Mouse (Mus musculus) bone marrow macrophage, adult 2 months (primary cell): ENCODE measurements around the gene Tlr9. TPM values are rescaled to one million over a fixed set of nuclear protein-coding genes. Genes with fewer than 3 reads are reported as not detected.

Source experiments
- H3K27ac ChIP-seq: 2 replicates; pipeline ENCODE4 v1.5.1; 2012; ENCODE audit warnings: low read depth, low read length; ENCODE audit not compliant: insufficient read depth
- H3K4me1 ChIP-seq: 2 replicates; pipeline ENCODE4 v1.6.1; 2012; ENCODE audit warnings: low read length; ENCODE audit not compliant: control insufficient read depth, insufficient read depth
- H3K4me3 ChIP-seq: 2 replicates; pipeline ENCODE4 v1.5.1; 2012; ENCODE audit warnings: mild to moderate bottlenecking, low read length, moderate library complexity; ENCODE audit not compliant: insufficient read depth
- CTCF ChIP-seq: IDR thresholded peaks from 2 replicates; pipeline ENCODE4 v1.5.1; 2012; ENCODE audit warnings: low read depth, mild to moderate bottlenecking, low read length, moderate library complexity
- POLR2A ChIP-seq: IDR thresholded peaks from 2 replicates; pipeline ENCODE4 v1.6.1; 2012; ENCODE audit warnings: mild to moderate bottlenecking, low read depth, low read length, borderline replicate concordance
- polyA plus RNA-seq: library from polyadenylated mRNA; stranded (reverse); fragments of >200 nt; gene quantifications from 2 replicates; pipeline ENCODE4 v1.2.4, GENCODE M21; 2012; ENCODE audit not compliant: missing spikeins, insufficient read depth, insufficient read length

The Tlr9 gene
- polyA plus RNA-seq, 1 experiment, result 61.6 TPM

GRCm38 (mm10) chr9:106203990-106204851 lies 18.2 kb upstream of the Tlr9 start:
- TF ChIP-seq POLR2A (no peak), CTCF (no peak)
- H3K4me3 ChIP-seq, result peak overlapping the region; percentile 76
- peaks cover 42% of the 10 kb centered on the region for H3K4me1 ChIP-seq
- peak overlapping the region; percentile 61 for H3K27ac ChIP-seq

DNA sequence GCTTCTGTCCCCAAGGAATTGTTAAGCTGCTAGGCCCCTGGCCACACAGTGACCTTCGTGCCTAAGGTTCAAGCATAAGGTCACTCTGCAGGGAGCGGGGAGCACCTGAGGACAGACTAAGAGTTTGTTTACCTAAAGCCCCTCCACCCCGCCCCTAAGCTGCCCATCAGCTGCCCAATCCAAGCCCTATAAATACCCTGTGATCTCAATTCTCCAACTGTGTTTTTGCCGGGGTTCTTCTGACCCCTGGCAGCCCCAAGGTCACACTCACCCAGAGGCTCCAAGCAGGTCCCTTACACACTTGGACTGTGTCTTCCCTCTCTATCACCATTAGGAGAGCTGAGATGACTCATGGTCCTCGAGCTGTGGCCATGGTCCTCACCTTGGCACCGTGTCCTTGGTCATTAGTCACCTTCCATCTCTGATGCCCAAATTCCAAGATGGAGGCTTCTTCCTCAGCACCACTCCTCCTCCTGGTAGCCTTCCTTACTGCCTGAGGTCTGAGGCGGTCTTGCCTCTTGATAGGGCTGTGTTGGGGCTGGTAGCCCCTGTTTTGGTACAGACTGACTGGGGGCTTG lies 16.6 kb upstream of the Tlr9 start:
- H3K4me1 ChIP-seq, result peaks cover 34% of the 10 kb centered on the region
- H3K4me3 ChIP-seq, result no peak overlapping the region
- TF ChIP-seq CTCF (no peak), POLR2A (no peak)
- H3K27ac ChIP-seq, result no peak overlapping the region

- no peak for TF ChIP-seq POLR2A
- TF ChIP-seq CTCF, result no peak
- Histone ChIP-seq H3K4me3 (no peak overlapping the region), H3K4me1 (peaks cover 34% of the 10 kb centered on the region), H3K27ac (no peak overlapping the region)
Measured at GRCm38 (mm10) chr9:106206515-106206914, 15.9 kb upstream of the Tlr9 start.

GRCm38 (mm10) chr9:106208181-106208580 lies 14.2 kb upstream of the Tlr9 start:
- no peak overlapping the region for H3K4me3 ChIP-seq
- peaks cover 34% of the 10 kb centered on the region for H3K4me1 ChIP-seq
- TF ChIP-seq CTCF, result no peak
- no peak for TF ChIP-seq POLR2A
- no peak overlapping the region for H3K27ac ChIP-seq

DNA sequence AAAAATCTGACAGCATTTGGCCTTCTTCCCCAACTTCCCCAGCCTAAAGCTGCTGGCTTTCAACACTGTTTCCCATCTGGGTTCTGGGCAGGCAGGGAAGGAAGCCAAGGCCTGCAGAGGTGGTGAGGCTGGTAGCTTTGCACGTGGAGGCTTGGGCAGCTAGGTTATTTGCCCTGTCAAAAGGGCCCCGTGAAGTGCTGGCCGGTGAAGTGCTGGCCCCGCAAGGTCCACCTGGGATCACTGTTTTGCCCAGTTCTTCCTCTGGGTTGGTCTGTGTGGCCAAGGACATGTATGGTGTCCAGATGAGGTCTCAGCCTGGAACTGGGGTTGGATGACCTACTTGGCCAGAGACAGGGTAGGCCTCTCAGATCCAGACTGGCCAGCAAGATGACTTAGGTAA lies 12.4 kb upstream of the Tlr9 start:
- H3K4me1 ChIP-seq, result peaks cover 27% of the 10 kb centered on the region
- 0 out of 2 replicates have a peak overlapping the region, but pooled peaks have one; percentile 19 for H3K27ac ChIP-seq
- no peak overlapping the region for H3K4me3 ChIP-seq
- no peak for TF ChIP-seq POLR2A
- no peak for TF ChIP-seq CTCF

GRCm38 (mm10) chr9:106210853-106211609 lies 11.4 kb upstream of the Tlr9 start:
- Histone ChIP-seq H3K4me1 (peaks cover 16% of the 10 kb centered on the region), H3K4me3 (no peak overlapping the region), H3K27ac (no peak overlapping the region)
- TF ChIP-seq CTCF, result no peak
- TF ChIP-seq POLR2A, result no peak

- TF ChIP-seq POLR2A (no peak), CTCF (peak; percentile 100)
Measured at GRCm38 (mm10) chr9:106211680-106212593, 10.5 kb upstream of the Tlr9 start.

GRCm38 (mm10) chr9:106212594-106212981 lies 9.8 kb upstream of the Tlr9 start:
- TF ChIP-seq POLR2A (no peak), CTCF (no peak)
- Histone ChIP-seq H3K4me1 (peaks cover 9% of the 10 kb centered on the region), H3K4me3 (no peak overlapping the region), H3K27ac (no peak overlapping the region)

More at GRCm38 (mm10) chr9:106211680-106212593, 10.5 kb upstream of the Tlr9 start:
- Histone ChIP-seq H3K4me1 (peaks cover 9% of the 10 kb centered on the region), H3K4me3 (no peak overlapping the region), H3K27ac (no peak overlapping the region)
